Mouse (Mus musculus) liver, postnatal 0 days (tissue): ENCODE data around the gene Myo1d.

ENCODE experiments used
- CTCF ChIP-seq: sonication (generic); IDR thresholded peaks from 2 replicates; pipeline ENCODE4 v1.5.1; 2016; ENCODE audit warnings: antibody characterized with exemption, low read depth
- EP300 ChIP-seq: IDR thresholded peaks from 2 replicates; pipeline ENCODE4 v1.6.1; 2016; ENCODE audit warnings: antibody characterized with exemption, low read depth, mild to moderate bottlenecking

DNA sequence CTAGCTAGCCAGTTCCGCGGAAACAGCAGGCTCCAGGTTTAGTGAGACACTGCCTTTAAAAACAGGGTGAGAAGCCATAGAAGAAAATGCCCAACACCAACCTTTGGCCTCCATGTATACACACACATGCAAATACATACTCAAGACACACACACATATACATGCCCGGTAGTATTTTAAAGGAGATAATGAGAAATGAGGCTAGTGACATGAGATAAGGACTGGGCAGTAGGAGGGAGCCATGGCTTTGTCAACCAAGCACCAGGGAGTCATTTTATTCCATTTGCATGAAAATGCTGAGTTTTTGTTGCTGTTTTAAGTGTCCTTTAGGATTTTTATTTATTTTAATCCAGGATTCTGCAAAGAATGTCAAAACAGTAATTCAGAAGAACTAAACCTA lies 10.6 kb upstream of the Myo1d start:
- TF ChIP-seq CTCF (no peak), EP300 (no peak)
